Comparison of ENCODE assay signal across 8 mouse cellular contexts in the genomic region with DNA sequence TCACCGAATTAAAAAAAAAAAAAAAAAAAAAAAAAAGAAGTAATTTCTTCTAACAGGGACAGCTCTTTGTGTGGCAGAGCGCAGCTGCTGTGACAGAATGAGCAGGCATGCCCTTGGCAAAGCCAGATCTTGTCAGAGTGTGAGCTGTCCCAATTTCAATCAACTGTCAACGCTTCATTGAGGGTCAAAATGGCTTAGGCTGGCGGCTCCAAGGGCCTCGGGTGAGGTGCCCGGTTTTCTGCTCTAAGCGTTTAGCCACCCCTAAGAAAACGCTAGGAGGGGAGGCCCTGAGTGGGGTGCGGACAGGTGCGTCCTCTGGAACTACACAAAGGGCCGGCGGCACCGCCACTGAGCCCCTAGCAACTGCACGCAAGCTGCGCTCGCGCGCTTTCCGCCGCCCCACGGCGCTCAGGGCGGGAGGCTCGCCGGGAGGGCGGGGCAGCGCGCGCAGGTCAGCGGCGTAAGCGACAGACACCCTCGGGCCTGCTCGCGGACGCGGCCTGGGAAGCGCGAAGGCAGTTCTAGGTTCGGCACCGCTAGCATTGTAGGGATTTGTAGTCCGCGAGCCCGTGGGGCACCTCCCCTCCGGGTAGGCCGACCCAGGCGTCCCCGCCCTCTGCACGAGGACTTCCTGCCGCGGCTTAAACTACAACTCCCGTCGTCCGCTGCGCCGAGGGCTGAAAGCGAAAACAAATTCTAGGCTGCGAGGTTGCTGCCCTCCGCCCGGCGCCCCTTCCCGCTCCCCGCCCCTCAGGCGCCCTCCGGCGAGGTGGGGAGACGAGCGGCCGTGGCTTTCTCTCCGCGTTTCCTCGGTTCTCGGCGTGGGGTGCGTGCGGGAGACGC. TPM values are rescaled to one million over a fixed set of nuclear protein-coding genes. Genes with fewer than 3 reads are reported as not detected.
A peak's percentile ranks its signal among the peaks of the same experiment; 100 is the strongest.
DNase-seq lines count a peak whose midpoint lies in the region; ATAC-seq lines count a peak whose summit lies in the region.

No protein-coding gene starts in this region.

- H3K9me3 ChIP-seq in hindbrain, embryonic 14.5 days (ENCODE audit: control insufficient read depth, low read length), result no peaks in the 10 kb centered on the region

- H3K27me3 ChIP-seq in hindbrain, embryonic 14.5 days (ENCODE audit: control insufficient read depth, insufficient read depth, low read length), result no peaks in the 10 kb centered on the region

- H3K4me3 ChIP-seq in hindbrain, embryonic 14.5 days (replicated peaks; ENCODE audit: low read length), result peak overlapping the region; percentile 97

- ATAC-seq in hindbrain, embryonic 14.5 days (ENCODE audit: low FRiP score), result peak; percentile 99

- H3K4me1 ChIP-seq in hindbrain, embryonic 14.5 days (replicated peaks; ENCODE audit: control insufficient read depth, insufficient read depth, low read length), result peaks cover 26% of the 10 kb centered on the region

- peak overlapping the region; percentile 88 for H3K9ac ChIP-seq in hindbrain, embryonic 14.5 days

- peak; percentile 99 for DNase-seq in R1 (ENCODE audit: low read depth, low spot score)
- peak; percentile 97 for DNase-seq in cerebellum, postnatal 25 days
- DNase-seq in frontal cortex, postnatal 25 days (ENCODE audit: low spot score in 2 of 2), result peak; percentile 91 to 96
- peak; percentile 96 for DNase-seq in hindbrain, embryonic 14.5 days (ENCODE audit: low spot score)
- peak; percentile 99 for DNase-seq in layer of hippocampus, postnatal 36 days
- DNase-seq in lung, postnatal 36 days, result peak; percentile 99
- peak; percentile 99 for DNase-seq in retina, postnatal 1 day
- DNase-seq in urinary bladder, adult 18-20 months (ENCODE audit: low spot score in 2 of 2), result peak; percentile 96 to 98

- H3K4me2 ChIP-seq in hindbrain, embryonic 14.5 days (replicated peaks), result peak overlapping the region; percentile 86

- under 1% methylated on average over 71 of the region's 77 CpGs for WGBS in hindbrain, embryonic 14.5 days

- peak overlapping the region; percentile 97 for H3K27ac ChIP-seq in hindbrain, embryonic 14.5 days

- H3K36me3 ChIP-seq in hindbrain, embryonic 14.5 days (replicated peaks; ENCODE audit: control insufficient read depth, insufficient read depth), result peaks cover 1% of the 10 kb centered on the region; the same call in 1 of the 2 replicates

RNA-seq across cellular contexts. Expression of a gene that starts 0.5 kb away (rescaled TPM):
- polyA plus RNA-seq in hindbrain, embryonic 14.5 days (2014; fragmentation: Nextera tagmentation; extraction: Ambion mirVana), result 18.1 and 20.9 TPM in 2 replicates
- 10 to 100 TPM; 37.4 to 41.9 TPM for total RNA-seq in layer of hippocampus, postnatal 36 days (2021)

Comparison
In these comparisons a context has a peak if more than half of its experiments do, and no peak if none do; other contexts are left out.
1. Peak in every context shown above with its lines: DNase-seq, ATAC-seq, H3K4me3 ChIP-seq and H3K27ac ChIP-seq.